Mouse (Mus musculus) bone marrow macrophage, adult 2 months (primary cell): Measurements from ENCODE around the gene Ampd3.

ENCODE experiments used
- CTCF ChIP-seq: IDR thresholded peaks from 2 replicates; pipeline ENCODE4 v1.5.1; 2012; ENCODE audit warnings: low read depth, mild to moderate bottlenecking, low read length, moderate library complexity
- POLR2A ChIP-seq: IDR thresholded peaks from 2 replicates; pipeline ENCODE4 v1.6.1; 2012; ENCODE audit warnings: mild to moderate bottlenecking, low read depth, low read length, borderline replicate concordance

DNA sequence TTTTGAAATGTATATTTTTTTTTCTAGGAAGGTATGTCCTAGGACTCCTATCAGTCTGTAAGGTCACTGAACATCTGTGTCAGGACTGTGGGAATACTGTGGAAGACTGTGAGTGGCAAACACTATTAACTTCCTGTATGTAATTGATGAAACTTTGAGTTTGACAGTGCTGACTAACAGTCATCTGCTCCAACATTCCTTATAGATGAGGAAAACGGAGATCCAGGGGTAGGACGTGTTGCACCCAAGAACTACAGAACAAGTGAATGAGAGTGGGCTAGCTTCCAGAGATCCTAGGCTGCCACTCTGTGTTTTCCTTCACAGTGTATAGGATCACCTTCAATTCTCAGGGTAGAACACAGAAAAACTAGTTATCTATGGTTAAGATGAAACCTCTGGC, 79.3 kb downstream of the Ampd3 start:
- TF ChIP-seq POLR2A, result no peak
- TF ChIP-seq CTCF, result no peak
